Mouse (Mus musculus) lung, postnatal 4 days (tissue): ENCODE data around the gene Parp16.
"Not testable (repeated sequence)": the region's sequence is repeated elsewhere in the genome, so short reads cannot be mapped to it uniquely, and the experiment has no call there.

Experiments used
- DNase-seq, 2 experiments: peaks; one replicate each; pipeline ENCODE4 v3.0.0; 2021

Parp16 gene

DNA sequence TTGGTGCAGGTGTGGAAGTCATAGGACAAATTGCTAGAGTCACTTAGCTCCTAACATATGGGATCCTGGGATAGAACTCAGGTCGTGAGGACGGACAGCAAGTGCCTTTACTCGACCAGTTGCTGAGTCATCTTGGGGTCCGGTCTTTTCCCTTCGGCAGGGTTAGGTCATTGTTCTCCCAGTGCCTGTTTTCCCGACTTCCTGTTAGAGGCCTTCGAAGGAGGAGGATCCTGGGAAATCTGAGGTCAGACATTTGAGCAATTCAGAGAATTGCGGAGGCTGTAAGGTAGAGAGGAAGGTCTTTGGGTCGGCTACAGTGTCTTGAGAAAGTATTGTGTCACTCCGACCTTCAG is 19.2 kb downstream of the Parp16 start:
- peak; percentile 53 to 63 for DNase-seq

DNA sequence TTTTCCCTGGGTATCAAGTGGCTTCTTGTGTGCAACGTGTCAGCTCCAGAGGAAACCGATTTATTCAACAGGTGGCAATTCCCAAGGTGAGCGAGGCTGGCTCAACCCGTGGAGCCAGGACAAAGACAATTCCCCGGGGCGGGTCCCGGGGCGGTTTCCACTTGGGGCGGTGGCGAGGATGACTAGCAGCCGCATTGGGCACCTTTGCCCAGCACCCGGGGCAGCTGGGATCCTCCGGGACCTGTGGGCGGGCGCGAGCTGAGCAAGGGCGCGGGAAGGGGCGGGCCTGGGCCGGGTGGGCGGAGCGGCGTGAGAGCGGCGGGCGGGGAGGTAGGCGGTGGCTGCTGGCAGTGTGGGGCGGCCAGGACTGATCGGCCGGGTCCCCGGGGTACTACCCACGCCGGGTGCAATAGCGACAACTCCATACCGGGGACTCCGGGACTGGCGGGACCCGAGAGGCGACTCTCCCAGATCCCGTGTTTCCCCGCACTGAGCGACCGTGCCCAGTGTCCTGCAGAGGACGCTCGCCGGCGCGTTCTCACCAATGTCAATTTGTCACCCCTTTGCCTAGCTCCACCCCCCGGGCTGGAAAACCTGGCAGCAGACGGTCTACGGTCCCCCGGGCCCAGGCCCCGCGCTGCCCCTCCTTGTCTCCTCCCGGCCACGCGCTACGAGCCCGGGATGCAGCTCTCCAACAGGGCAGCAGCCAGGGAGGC is 19.8 kb downstream of the Parp16 start:
- peak; percentile 91 for DNase-seq

DNA sequence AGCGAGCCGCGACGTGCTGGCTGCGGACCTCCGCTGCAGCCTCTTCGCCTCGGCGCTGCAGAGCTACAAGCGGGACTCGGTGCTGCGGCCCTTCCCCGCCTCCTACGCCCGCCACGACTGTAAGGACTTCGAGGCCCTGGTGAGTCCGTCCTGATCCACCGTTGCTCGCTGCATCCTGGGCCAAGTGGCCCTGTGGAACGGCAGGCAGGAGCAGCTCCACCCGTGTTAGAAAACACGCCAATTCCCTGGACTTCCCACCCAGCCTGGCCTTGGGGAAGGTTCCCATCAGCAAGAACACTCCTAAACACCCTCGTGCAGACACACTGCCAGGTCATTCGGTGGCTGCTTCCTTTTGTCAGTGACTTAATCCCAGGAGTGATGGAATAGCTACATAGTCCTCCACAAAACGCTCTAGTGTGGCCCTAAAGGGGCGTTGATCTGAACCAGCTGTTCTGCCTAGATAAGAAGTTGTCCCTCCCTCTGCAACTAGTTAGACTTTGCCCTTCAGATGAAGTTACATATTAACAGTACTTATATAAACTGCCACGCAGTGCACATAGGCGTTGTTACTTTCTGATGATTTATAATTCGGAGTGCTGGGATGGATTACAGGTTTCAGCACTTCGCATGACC is 20.5 kb downstream of the Parp16 start:
- no peak for DNase-seq

DNA sequence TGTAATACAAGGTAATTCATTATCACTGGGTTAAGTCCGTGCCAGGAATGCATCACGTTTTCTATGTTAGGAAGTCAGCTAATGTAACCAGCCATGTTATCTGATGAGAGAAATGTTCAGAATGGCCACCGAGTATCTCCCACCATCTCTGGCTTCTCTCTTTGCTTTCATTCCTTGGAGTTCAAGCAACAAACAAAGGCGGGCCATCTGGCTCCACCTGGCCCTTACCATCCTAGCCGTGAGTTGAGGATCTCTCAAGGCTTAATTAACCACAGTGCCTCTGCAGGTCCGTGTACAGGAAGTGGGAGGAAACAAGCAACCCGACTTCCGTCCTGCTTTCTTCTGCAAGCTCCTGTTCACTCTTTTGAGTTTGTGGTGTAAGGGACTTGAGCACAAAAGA is 21.8 kb downstream of the Parp16 start:
- no peak for DNase-seq

DNA sequence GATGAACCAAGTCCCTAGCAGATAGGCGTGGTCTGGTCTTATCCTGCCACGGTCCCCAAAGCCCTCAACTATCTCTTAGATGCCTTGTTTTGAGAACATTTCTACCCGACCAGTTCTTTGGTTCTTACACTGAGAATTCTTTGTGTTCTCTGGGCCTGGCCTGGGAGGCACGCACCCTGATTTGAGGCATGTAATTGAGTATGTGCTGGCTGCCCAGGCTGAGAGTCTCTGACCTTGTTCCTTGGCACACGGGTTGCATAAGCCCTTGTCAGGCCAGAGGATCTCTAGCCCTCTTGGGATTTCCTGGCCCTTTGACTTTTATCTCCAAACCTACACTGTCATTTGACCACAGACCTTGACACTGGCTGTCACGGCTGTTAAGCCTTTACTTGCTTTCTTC is 22.5 kb downstream of the Parp16 start:
- no peak for DNase-seq

DNA sequence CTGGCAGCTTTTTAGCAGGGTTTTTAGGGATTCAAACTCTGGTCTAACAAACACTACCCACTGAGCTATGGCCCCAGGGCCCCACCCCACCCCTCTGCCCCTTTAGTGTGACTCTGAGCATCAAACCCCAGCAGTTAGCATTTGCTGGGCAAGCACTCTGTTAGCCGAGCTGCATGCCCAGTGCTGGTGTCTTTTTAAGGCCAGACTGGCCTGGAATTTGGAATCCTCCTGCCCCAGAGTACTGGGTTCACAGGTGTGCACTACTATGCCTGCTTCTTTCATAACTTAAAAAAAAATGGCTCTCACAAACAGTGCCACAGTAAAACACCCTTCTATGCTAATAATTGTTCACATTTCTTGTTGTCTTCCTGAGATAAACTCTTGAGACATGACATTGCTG is 23.8 kb downstream of the Parp16 start:
- DNase-seq = no peak

DNA sequence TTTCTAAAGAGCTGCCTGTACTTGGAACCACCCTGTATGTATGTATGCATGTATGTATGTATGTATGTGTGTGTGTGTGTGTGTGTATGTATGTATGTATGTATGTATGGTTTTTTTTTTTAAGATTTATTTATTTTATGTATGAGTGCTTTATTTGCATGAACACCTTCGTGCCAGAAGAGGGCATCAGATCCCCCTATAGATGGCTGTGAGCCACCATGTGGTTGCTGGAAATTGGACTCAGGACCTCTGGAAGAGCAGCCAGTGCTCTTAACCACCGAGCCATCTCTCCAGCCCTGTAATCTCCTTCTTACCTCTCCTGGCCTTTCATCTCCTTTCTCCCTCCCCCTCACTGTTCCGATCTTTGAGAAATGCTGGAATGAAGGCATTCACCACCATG is 25.2 kb downstream of the Parp16 start:
- not testable (repeated sequence) for DNase-seq

DNA sequence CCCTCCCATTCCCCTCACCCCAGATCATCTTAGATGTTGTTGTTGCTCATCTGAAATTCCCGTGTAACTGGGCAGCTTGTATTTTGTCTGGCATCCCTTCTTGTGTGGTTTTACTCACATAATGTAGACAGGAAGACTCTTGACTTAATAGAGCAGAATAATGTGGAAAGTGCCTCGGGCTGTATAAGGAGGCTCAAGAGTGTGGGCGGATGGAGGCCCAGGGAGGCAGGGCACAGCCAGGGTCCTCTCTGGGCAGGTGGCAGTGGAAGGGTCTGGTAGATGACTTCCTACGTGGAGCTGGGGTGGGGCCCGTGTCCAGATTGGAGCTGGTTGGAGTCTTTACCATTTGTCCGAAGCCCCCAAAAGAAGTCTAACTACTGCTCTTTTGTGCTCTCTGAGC is 28.8 kb downstream of the Parp16 start:
- no peak for DNase-seq

DNA sequence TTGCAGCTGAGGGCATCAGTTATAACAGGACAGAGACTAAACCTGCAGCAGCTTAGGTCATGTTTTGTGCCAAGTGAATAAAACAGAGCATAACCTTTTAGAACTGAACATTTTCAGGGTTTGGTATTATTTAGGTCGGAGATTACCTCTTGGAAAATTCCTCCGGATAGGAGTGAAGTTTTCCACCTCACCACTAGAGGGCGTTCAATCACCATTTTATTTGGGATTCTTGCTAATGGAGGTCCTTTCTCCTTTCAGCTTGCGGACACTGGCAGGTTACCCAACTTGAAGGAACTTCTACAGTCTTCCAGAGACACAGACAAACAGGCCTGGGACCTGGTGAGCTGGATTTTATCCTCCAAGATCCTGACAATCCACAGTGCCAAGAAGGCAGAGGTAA is 30.6 kb downstream of the Parp16 start:
- DNase-seq = peak in 1 of 2 experiments; percentile 56

DNA sequence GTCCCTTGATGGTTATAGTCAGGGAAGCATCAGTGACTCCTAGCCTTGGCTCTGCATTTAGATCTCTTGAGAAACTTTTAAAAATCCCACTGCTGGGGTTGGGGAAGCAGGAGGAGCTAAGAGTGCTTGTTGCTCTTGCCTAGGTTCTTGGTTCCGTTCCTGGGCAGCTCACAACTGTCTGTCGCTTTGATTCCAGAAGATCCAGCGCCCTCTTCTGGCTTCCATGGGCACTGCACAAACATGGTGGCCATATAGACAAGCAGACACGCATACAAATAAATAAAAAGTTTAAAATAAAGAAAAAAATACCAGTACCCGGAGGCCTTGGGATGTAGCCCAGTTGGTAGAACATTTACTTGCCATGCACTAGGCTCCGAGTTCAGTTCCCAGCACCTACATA is 35.1 kb downstream of the Parp16 start:
- no peak for DNase-seq

DNA sequence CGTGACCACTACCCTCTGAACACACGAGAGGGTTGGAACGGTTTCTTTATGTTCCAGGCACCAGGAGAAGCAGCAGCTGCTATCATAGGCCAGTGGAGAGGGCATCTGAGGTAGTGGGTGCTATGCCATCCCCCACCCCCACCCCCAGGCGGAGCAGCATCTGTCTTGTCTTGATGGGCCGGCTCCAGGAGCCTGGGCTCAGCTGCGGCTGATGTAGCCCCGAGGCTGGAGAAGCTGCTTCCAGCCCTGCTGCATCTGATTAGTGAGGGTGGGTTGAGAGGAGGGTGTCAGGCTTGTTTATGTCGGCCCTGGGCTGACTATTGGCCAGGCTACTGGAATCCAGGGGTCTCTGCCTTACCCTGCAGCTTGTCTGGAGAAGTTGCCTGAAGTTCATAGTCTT is 36.1 kb downstream of the Parp16 start:
- DNase-seq = no peak

DNA sequence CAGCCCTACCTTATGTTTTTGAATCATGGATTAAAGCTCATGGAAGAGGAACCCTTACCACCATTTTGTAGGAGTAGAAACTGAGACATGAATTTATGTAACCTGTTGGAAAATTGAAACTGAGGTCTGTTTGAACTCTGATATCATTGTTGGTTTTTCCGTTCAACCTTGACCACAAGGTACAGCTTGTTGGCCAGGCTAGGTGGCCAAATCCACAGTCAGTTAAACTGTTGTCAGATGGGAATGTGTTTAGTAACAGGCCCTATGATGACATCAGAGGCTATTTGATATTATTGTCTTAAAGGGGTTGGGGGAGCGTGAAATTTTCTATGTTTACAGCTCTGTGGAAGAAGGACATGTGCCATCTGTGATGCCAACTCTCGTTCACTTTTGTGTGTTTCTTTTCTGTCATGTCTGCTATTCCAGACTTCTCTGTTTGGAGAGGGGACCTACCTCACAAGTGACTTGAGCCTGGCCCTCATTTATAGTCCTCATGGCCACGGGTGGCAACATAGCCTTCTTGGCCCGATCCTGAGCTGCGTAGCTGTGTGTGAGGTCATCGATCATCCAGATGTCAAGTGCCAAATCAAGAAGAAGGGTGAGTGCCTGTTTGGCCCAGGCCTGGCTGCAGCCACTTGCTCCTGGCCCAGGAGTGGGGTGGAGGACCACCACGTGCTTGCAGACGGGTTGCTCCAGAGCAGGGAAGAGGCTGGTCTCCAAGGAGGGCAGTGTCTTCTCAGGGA is 38.3 kb downstream of the Parp16 start:
- DNase-seq = no peak

DNA sequence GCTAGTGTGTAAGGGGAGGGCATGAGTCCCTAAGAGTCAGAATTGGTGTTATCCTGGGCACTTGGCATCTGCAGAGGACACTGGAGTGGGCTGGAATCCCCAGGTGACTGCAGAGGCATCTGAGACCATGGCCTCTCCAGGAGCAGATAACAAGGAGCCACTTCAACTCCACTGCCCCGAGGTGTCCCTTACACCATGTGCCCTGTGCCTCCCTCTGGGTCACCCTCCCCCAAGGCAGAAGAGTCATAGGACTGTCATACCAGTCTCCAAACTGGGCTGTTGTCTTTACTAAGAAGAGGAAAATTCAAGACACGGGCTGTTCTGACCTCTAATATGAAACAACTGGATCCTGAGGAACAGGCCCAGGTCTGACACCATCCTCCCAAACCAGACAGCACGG is 39.6 kb downstream of the Parp16 start:
- no peak for DNase-seq

DNA sequence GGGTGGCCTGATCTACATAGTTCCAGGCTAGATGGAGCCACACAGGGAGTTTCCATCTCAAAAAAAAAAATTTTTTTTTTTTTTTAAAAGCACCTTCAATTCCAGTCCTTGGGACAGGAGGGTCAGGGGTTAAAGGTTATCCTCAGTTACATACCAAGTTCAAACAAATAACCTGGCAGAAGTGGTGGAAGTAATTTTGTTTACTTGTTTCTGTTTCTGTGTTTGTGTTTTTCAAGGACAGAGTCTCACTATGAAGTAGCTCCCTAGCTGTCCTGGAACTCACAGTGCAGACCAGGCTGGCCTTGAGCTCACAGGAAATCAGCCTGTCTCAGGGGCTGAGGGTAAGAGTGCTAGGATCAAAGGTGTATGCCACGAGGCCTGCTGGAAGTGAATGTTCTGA is 40.4 kb downstream of the Parp16 start:
- no peak for DNase-seq

DNA sequence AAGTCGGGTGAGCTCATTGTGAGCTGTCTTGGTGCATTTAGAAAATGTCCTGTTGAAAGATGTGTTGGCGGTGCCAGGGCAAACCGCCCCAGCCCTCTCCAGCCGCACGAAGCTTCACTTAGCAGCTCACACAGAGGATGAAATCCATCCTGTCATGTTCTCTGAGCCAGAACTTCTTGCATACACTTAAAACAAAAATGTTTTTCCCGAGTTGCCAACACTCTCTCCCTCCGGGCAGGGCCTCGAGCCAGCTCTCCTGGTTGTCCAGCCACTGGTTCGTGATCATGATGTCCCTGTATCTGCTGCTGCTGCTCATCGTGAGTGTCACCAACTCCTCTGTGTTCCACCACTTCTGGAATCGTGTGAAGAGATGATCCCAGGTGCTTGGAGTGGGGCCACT is 42.5 kb downstream of the Parp16 start:
- peak; percentile 10 to 67 for DNase-seq

DNA sequence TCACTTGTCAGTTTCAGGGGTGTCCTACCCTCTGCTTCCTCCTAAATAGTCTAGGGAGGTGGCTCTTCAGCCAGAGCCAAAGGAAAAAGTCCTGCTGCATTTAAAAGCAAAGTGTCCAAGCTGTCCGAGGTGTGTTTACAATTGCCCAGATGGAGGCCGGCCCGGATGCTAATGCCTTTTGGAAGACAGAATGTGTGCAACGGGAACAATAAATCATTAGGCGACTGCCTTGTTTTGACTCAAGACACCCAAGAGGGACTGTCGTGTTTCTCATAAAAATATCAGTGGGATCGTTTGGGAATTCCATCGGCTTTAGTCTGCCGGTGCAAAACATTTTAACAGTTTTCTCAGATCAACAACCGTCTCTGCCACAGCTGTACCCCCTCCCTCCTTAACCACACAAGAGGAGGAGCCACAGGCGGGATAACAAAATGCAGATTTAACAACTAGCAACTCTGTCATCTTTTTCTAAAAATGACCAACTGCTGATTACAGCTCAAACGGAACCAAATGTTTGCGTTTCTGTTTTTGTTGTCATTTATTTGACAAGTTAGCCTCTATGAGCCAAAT is 43.1 kb downstream of the Parp16 start:
- DNase-seq = peak; percentile 39 to 70

DNA sequence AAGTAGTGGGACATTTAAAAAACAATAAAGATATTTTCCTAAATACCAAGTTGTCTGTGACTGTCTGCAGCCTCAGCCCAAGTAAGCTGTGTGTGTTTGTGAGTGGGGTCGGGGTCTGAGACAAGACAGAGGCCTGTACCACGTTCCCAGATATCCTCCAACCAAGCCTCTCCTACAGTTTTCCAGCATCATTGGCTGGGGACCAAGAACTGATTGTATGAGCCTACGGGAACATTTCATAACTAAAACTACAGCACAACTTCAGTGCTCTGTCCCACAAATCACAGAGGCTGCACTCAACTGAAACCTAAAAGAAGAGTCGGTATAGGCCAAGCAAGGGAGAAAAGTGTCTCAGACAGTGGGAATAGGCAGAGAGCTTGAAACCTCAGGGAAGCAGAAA is 44.0 kb downstream of the Parp16 start:
- no peak for DNase-seq

DNA sequence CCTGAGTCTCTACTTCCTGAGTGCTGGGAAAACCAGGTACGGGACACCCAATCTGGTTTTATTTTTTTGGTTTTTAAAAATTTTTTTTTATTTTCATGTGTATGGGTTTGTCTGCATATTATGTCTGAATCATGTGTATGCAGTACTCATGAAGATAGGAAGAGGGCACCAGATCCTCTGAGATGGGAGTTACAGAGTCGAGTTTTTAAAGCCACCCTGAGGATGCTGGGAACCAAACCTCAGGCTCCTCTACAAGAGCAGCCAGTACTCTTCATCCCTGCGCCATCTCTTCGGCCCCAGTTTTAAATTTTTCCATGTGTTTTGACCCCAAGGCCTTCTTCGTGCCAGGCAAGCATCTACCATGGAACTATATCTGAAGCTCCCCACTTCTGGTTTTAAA is 44.6 kb downstream of the Parp16 start:
- DNase-seq = no peak

DNA sequence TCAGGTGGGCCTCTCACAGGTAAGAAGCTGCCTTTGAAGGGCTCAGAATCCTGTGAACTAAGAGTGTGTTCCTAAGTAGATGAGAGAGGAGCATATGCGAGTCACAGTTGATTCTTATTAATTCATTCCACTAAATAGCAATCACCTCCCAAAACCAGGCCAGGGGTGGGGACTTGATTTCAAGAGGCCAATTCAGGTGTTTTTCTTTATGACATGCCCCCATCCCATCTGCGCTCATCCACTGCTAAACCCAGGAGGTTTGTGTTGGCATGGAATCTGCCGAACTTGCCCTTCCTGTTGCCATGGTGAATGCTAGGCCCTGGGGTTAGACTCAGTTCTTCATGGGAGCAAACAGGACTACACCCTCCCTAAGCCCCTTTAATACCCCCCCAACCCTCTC is 45.4 kb downstream of the Parp16 start:
- no peak for DNase-seq

DNA sequence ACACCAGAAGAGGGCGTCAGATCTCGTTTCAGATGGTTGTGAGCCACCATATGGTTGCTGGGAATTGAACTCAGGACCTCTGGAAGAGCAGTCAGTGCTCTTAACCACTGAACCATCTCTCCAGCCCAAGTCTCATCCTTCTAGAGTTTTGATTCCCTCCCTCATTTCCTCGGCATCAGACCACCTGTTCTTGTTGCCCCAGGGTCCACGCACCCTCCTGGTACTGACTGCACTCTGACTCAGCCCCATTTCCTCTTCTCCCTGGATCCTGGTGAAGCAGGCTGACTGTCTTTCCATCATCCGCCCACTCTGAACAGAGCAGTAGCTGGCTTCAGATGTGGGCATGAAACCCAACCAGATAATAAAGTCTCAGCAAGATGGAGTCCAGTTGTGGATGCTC is 46.8 kb downstream of the Parp16 start:
- no peak for DNase-seq

DNA sequence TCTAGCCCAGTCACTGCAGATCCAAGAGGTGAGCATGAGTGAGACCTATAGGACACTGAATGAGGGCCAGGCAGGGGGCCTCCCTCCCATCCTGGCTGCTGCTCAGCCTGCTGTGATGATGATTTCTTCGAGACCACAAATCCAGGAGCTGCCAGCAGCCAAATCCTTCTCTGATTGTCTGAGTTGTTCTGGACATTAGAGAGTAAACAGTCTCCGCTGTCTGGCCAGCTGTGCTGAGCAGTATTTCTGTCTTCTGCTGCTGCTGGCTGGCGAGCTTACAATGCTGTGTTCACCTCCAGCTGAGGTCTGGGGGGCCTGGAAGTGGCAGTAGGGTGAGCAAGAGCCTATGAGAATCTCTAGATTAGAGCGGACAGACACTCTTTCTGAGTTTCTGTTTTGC is 48.1 kb downstream of the Parp16 start:
- peak in 1 of 2 experiments; percentile 39 for DNase-seq

DNA sequence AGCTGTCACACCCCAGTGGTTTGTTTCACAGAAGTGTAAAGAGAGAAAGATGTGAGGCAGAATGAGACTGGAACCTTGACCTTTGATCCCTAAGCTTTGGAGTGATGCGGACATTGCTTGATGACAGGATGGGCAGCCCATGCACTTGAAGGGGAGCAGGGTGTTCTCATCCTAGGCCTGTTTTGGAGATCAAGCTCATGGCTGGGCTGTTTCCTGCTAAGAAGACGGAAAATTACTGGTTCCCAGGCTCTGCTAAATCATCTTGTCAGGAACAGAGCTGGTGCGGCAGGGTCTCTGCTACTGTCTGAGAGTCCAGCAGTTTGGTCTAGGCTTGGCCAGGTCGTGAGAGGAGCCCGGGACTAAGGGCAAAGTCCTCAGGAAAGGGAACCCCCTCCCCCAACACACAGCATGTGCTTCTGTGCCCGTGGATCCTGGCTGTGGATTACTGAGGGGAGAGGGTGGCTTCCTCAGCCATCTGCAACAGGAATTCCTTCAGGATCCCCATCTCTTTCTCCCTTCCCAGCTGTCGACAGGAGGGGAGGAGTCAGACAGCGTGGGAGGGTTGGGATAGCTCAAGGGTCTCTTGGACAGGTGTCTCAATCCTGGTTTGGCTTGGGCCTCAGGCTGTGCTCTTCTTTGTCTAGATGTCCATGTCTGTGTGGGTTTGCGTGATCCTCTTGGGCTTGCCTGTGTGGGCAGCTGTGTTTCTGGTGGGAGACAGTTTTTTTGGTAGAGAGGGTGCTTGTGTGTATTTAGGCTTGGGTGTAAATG is 49.1 kb downstream of the Parp16 start:
- no peak for DNase-seq
